Mouse (Mus musculus): Measurements from ENCODE around the gene Fscn2. TPM values are rescaled to one million over a fixed set of nuclear protein-coding genes. Genes with fewer than 3 reads are reported as not detected.

Gene Fscn2
- under 1 TPM; 0.39 to 0.52 TPM for total RNA-seq (2021)
- long read RNA-seq, experiment 1, partial matches to known transcripts: 0 of 1 reads
- long read RNA-seq, experiment 1, other reads (novel, unspliced or antisense): 1 of 1 reads
- long read RNA-seq, experiment 2, partial matches to known transcripts: 0 of 4 reads
- long read RNA-seq, experiment 2, other reads (novel, unspliced or antisense): 1 of 4 reads

DNA sequence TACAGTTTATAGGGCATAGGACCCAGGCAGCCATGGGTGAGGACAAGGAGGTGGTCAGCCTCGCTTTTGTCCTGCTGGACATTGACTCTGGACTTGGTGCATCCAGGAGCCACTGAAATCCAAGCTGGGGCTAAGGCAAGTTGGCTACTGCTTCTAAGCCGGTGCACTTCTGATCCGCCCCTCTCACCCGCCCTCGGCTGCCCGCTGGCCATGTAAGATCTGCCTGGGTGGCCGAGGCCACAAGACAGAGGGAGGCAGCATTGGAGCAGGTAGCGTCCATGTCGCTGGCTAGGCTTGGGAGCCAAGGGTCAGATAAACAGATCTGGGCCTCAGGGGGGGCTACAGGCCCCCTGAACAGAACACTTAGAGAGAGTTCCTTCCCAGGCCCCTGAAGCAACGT lies at the start of gene Fscn2:
Gene Fscn2 (plus strand): TSS at position 240 of the 400 bp plus-strand sequence.
- no peak for DNase-seq (ENCODE audit: low spot score)

DNA sequence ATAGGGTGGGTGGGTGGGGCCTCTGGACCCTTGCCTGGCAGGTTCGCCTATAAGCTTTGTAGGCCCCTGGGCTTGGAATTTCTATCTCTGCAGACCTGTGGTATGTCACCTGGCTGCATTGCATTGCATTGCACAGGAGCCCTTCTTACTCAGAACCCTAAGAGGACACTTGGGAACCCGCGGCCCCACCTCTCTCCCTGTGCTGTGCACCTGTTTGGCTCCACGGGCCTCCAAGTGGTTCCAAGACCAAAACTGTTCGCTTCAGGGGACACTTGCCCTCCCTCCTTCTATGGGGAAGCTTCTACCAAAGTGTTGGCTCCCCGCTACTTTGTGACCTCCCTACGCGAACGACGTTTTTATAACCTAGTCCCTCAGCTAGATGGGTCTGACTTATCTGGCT lies 49.8 kb upstream of the Fscn2 start:
- DNase-seq (ENCODE audit: low spot score): no peak

DNA sequence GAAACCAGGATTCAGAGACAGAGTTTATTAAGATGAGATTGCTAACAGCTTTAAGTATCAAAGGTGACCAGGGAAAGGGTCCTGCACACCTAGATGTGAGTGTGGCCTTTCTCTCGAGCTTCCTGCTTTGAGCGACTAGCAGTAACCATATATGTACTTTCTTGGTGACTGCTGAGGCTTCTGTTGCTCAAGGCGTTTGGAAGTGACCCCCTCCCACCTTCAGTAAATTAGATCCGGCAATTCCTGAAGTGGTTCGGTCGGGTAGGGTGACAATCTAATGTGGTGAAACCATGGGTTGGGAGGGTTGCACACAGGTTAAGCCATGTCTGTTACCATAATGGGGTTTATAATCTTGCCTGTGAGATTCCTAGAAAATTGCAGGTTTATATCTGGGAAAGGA lies 49.3 kb upstream of the Fscn2 start:
- no peak for DNase-seq (ENCODE audit: low spot score)

DNA sequence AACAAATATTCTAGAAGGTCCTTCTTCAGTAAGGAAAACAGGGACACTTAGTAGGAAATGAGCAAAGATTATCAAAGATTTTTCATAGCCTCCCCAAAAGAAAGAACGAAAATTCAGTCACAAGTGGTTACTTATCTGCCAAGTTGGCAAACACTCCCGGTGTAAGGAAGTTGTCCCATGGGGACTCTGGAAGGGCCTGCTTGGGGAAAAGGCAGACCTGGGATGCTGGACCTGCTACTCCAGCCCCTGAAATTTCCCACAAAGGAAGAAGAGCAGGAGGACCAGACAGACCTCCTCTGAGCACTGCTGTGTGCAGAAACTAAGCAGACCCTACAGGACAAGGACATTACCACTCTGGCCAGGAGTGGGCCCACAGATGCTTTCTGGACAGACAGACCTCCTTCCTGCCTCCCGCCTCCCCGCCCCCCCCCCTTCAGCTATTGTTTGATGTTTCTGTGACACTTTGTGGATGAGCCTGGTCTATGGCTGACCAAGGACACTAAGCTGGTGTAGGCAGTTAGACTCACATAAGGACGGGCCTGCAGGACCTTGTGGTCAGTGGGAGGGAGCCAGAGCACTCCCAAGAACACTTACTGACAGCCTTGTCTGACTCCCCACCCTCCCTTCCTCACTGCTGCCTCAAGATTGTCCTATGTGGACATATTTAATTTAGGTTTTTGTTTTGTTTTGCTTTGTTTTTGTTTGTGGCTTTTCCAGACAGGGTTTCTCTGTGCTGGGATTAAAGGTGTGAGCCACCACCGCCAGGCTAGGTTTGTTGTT lies 47.2 kb upstream of the Fscn2 start:
- DNase-seq (ENCODE audit: low spot score): no peak

DNA sequence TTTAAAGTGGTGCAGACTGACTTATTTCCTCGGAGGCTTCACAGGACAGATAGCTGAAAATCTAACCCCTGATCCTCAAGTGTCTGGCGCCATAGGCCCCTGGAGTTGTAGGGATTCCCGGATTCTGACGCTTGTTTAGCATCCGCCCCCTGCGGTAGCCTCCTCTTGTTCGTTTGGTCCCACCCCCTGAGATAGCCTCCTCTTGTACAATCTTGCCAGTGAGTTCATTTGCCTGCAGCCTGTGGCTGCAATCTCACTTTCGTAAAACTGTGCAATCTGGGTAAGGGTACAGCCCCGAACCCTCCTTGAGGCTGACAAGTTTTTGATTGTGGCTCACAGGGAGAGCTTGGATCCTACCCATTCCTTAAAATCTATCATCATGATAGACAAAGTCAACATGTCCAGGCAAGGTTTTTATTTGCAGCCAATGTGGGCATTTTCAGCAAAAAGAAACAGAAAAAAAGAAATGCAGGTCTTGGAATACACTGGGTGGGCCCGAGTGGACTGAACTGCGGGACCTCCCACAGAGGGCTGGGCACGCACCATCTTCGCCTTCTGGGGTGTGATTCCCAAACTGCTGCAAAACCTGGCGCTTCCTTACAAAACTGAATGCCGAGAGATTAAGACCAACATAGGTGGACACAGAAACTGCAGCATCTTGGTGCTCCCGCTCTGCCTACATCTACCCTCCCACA lies 46.5 kb upstream of the Fscn2 start:
- no peak for DNase-seq (ENCODE audit: low spot score)

DNA sequence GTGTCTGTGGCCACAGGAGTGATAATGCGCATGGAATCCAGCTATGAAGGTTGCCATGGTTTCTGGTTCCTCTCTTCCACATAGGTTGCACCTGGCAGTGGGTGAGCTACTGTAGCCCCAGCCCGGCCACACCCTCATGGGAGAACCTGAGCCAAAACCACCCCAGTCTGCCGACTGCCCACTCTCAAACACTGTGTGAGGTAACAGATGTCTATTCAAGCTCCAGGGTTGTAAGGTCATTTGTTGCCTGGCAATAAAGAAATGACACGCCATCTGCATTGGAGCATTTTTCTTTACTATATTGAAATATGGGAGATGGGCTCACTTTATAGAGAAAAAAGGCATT lies 45.9 kb upstream of the Fscn2 start:
- DNase-seq (ENCODE audit: low spot score): no peak

DNA sequence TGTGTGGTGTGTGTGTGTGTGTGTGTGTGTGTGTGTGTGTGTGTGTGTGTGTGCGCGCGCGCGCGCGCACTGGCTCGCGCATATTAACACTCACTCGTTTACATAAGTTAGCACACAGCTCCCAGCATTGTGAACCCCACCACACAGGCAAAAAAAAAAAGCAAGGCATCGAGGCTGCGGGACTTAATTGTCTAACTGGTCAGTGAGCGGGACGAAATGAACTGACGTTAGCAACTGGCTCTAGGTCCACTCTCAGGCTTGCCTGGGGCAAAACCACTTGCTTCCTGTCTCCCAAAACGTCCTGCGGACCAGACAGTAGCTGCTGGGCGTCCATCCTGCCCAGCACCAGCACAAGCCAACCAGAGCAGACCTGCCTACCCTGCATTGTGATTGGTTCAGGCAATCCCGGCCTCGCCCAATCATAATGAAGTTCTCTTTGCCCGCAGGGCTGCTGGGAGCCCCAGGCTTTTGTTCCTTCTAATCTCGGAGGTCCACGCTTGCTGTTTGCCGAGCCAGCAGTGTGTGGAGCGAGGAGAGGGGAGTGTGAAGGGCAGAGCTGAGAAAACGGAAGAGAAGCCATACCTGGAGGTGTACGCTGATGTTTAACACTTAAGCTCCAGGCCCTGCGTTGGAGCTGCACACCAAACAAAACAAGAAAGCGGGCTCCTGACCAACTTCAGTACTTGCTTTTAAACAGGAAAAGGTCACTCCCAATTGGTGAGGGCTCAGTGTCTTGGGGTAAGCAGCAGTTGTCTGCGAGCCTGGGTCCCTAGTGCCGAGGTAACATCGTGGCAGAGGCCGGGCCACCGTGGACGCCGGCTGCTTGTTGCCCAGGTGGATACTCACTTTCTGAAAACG lies 45.3 kb upstream of the Fscn2 start:
- peak; percentile 91 for DNase-seq (ENCODE audit: low spot score)

DNA sequence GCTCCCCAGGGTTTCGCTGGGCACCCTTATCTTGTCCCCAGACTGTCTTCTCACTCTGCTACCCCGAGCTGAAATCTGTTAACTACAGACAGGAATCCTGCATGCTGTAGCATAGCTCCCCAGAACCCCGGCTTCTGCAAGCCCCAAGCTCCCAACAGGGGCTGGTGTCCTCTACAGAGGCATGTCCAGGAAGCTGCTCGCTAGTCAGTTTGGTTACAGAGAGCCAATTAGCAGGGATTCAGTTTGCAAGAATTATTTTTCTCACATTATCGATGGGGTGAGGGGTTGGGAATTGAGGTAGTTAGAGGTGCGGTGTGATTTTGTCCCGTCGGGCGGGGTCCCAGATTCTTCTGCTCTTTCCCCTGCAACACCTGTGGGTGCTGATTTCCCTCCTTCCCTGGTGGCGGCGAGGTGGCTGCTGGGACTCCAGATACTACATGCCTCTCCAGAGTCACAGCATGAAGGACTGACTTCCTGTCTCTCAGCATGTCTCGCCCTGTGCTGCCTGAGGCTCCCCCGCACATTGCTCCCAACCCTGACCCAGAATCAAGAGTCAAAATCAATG lies 44.6 kb upstream of the Fscn2 start:
- no peak for DNase-seq (ENCODE audit: low spot score)

DNA sequence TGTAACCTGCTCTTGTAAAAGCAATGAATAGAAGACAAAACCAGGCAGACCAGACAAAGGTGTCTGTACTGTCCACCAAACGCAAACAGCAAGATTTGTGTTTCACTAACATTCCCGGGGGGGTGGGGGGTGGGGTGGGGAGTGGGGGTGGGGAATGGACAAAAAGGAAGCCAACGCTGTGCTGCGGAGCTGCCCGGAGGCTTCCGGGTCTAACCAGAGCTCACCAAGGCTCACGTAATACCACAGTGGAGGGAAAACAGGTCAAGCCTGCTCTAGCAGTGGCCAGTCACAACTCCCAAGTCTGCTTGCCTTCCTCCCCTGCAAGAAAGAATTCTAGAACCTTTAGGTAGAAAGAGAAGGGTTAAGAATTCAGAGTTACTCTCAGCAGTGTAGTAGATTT lies 43.9 kb upstream of the Fscn2 start:
- DNase-seq (ENCODE audit: low spot score): no peak

DNA sequence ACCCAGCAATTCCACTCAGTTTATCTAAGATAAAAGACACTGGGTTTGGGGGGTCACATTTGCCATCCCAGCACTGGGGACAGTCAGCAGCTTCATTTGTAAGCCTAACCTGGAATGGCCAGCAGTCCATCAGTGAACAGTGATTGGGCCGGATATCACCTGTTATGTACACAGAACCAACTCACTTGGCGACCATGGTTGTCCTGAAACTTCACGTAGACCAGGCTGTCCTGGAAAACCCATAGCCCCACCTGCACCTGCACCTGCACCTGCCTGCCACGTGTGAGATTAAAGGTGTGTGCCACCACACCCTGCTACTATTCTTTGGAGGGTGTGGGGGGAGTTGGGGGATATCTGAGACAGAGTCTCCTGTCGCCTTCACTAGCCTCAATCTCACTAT lies 42.0 kb upstream of the Fscn2 start:
- DNase-seq (ENCODE audit: low spot score): no peak

DNA sequence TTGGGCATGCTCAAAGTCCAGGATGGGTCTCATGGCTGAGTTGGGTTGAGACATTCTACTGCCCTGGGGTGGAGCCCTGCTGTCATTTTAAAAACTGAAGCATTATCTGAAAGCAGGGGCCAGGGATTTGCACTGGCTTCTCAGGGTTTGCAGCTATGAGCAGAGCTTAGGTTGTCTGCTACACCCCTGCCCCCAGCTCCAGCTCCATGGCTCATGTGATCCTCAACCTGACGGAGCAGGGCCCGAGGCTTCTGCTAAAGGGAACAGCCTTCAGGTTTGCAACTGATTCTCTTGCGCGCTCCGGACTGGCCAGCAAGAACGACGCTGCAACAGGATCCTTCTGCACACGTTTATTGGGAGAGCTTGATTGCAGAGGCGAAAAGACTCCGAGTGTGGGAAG lies 41.2 kb upstream of the Fscn2 start:
- no peak for DNase-seq (ENCODE audit: low spot score)

DNA sequence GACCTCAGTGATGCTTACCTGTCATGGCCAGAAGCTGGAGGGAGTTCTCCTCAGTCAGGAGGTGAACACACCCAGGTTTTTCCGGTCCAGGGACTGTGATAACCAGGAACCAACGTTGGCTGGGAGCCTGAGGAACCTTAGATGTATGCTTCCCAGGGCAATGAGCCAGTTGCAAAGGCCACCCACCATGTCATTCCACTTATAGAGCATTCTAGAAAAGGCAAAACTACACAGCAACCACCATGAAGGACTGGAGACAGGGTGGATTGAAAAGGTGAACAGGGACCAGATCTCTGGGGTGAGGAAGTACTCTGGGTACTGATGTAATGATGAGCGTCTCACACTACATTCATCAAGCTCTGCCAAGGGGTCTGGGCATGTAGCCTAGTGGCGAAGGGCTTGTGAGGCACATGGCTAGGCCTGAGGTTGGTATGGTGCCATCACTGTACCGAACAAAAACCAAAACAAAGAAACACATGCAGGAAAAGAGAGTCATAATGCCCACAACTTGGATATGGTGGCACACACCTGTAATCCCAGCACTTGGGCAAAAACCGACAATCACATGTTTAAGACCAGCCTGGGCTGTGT lies 25.8 kb upstream of the Fscn2 start:
- DNase-seq (ENCODE audit: low spot score): no peak

DNA sequence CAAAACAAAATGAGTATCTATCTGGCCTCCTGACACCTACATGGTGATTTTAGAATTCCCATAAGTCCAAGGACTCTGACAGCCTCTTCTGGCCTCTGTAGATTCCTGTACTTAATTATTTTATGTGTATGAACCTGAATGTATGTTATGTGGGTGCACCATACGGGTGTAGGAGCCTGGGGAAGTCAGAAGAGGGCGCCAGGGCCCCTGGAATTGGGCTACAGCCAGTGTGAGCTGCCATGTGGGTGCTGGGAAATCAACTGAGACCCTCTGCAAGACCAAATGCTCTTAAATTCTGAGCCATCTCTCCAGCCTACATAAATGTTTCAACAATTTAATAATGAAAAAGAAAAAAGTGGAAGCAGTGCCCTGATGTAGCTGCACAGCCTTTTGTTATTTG lies 23.9 kb upstream of the Fscn2 start:
- DNase-seq (ENCODE audit: low spot score): no peak

DNA sequence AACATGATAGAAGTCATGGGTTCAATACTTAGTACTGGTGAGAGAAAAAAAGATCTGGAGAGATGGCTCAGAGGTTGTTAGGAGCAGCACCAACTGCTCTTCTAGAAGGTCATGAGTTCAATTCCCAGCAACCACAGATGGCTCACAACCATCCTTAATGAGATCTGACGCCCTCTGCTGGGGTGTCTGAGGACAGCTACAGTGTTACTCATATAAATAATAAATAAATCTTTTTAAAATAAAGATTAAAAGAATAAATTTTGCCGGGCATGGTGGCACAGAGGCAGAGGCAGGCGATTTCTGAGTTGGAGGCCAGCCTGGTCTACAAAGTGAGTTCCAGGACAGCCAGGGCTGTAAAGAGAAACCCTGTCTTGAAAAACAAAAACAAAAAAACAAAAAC lies 22.5 kb upstream of the Fscn2 start:
- no peak for DNase-seq (ENCODE audit: low spot score)

DNA sequence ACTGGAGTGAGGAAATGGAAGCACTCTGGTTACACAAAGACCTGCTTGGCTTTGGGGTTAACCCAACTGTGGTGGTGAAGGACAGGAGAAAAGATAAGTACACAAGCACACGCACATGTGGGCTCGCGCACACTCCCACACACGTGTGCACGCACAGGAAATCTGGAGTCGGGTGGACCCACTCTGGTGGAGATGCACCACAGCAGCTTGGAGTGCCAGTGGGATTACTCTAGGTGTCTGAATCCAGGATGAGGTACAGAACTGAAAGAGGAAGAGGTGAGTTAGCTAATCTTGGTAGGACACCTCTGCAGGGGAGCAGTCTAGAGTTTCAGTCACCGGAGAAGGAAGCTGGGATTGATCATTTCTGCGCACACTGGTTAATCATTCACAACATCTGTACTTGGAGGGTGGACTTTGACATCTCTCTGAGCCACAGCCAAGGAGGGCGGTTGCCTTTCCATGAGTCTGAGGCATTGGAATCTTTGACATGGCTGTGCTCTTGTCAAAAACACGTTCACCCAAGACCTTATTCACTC lies 21.3 kb upstream of the Fscn2 start:
- DNase-seq (ENCODE audit: low spot score): no peak

DNA sequence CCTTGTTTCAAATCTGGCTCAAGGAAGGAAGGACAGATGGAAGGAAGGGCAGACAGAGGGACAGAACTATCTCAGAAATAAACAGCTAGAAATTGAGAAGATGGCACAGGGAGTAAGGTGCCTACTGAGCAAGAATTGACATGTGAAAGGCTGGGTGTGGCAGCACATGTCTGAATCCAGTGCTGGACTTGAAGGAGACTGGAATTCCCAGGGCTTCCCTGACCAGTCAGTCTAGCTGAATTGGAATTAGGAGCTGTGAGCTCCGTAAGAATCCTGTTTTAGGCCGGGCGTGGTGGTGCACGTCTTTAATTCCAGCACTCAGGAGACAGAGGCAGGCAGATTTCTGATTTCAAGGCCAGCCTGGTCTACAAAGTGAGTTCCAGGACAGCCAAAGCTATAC lies 19.7 kb upstream of the Fscn2 start:
- DNase-seq (ENCODE audit: low spot score): no peak

DNA sequence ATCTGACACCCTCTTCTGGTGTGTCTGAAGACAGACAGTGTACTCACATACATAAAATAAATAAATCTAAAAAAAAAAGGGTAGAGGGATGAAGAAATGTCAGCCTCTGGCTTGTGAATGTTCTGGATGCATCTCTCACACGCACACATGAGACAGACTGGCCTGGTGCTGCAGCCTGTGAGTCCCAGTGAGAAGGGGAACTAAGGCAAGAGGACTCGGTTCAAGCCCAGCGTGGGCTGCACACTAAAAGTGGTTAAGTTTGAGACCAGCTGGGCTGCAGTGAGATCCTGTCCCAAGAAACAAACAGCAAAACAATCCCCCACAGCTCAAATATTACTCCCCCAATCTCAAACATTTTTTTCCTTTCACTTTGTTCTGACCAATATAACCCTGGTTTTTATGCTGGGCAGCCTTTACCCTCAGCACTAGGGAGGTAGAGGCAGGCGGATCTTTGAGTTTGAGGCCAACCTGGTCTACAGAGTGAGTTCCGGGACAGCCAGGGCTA lies 18.6 kb upstream of the Fscn2 start:
- DNase-seq (ENCODE audit: low spot score): no peak

DNA sequence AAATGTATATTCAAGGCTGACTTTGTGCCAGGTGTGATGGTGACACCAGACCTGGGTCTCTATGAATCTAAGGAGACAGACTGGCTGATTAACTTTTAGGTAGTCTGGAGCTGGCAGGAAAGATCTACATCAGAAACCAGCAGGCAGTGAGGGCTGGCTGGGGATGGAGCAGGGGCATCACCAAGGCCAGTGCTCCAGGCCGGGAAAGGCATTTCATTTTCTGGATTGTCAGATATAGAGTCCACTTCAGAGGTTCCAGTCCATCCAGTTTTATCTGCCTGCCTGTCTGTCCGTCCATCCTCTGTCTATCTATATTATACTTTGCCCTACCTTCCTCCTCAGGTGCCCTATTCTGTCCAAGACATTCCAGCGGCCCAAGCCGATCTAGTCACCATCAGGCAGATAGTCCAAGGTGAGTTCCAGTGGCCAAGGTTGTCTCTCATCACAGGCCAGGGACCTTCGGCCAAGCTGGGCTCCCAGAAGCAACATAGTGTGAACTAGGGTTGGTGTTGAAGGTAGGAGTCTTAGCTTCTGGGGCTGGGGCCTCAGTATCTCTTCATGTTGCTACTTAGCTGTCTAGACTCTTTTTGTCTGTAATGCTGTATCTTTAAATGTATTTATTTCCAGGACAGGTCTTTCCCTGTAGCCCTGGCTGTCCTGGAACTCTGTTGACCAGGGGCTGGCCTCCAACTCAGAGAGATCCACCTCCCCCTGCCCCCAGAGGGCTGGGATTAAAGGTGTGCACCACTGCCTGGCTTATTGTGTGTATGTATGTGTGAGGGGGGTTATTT lies 17.6 kb upstream of the Fscn2 start:
- no peak for DNase-seq (ENCODE audit: low spot score)

DNA sequence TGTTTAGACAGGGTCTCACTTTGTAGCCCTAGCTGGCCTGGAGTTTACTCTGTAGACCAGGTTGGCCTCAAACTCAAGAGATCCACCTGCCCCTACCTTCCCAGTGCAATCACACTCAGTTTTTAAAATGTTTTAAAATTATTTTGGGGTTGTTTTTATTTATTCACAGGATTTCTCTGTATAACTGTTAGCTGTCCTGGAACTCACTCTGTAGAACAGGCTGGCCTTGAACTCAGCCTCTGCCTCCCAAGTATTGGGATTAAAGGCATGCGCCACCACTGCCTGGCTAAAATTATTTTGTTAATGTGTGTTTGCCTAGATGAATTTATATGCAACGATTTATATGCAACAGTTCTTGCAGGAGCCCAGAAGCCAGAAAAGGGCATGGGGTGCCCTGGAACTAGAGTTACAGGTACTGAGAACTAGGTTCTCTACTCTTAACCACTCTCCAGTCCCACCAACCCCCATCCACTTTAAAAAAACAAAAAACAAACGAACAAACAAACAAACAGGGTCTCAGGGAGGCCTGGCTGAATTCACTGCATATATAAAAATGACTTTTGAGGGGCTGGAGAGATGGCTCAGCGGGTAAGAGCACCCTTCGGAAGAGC lies 16.9 kb upstream of the Fscn2 start:
- no peak for DNase-seq (ENCODE audit: low spot score)
